Mouse (Mus musculus) kidney, postnatal 4 days (tissue): Measurements from ENCODE around the gene Cpm.

ENCODE experiments used
- DNase-seq, 2 experiments: peaks; one replicate each; pipeline ENCODE4 v3.0.0; 2021; ENCODE audit warnings: mixed read lengths in 2 of 2

The Cpm gene

DNA sequence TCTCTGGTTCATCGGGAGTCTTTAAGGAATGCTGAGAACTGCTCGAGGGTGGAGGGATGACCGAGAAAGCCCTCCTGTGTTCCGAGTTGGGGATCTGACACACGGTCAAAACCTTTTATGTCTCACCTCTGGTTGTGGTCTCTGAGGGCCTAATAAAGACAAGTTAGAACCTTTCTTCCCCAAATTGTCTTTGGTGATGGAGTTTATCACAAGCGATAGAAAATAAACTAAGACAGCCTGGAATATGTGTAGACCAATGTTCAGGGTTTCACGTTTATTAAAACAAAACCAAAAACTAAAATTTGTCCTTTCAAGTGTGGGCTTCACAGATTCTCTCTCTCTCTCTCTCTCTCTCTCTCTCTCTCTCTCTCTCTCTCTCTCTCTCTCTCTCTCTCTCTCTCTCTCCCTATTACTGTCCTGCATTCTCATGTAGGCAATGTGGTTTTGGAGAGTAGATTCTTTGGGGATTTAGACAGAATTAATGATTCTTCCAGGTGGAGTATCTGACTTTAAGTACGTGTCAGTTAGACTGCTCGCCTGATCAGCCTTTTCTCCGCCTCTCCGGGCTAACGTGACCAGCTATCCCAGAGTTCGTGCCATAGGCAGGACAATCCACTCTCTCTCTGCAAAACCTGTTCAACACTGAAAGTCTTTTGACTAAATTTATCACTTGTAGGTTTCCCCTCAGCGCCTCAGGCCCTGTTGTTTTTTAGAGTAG, 35.1 kb downstream of the Cpm start:
- peak; percentile 16 to 24 for DNase-seq

- DNase-seq, result no peak
Observed at GRCm38 (mm10) chr10:117664926-117665209, 35.6 kb downstream of the Cpm start.

DNA sequence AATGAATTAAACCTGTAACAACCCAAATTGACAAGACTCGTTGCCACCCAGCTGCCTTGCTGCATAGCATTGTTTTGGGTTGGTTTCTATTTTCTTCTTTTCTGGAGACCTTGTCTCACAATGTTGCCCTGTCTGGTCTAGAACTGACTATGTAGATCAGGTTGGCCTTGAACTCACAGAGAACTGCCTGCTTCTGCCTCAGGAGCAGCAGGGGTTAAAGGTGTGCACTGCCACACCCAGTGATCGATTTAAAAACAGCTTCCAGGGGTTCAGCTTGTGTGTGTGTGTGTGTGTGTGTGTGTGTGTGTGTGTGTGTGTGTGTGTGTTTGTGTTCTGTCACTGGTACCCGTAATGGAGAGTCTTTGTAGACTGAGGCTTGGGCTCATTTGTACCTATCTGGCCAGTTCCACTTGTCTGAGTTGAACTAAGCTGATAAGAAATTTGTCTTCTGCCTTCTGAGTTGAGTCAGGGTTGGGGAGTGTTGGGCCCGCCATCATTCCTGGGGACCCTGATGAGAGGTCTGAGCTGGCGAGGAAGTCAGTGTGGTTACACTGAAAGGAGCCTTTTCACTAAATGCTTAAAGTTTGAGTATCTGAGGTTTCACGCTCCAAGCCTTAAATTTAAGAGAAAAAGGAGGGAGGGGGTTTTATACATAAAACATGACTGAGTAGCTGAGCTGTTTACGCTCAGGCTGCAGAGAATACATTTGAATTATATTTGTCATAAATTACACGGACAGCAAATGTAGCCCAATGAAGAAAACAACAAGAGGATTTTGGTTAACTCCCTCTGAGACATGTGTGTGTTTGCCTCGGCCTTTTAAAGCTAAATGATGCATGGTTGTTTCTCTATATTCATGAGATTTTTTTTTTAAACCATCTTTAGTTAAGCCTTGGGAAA, 36.3 kb downstream of the Cpm start:
- peak in 1 of 2 experiments; percentile 17 for DNase-seq

GRCm38 (mm10) chr10:117666361-117666760, 37.1 kb downstream of the Cpm start:
- no peak for DNase-seq

- no peak for DNase-seq
Observed at GRCm38 (mm10) chr10:117666947-117667630, 37.8 kb downstream of the Cpm start.

DNA sequence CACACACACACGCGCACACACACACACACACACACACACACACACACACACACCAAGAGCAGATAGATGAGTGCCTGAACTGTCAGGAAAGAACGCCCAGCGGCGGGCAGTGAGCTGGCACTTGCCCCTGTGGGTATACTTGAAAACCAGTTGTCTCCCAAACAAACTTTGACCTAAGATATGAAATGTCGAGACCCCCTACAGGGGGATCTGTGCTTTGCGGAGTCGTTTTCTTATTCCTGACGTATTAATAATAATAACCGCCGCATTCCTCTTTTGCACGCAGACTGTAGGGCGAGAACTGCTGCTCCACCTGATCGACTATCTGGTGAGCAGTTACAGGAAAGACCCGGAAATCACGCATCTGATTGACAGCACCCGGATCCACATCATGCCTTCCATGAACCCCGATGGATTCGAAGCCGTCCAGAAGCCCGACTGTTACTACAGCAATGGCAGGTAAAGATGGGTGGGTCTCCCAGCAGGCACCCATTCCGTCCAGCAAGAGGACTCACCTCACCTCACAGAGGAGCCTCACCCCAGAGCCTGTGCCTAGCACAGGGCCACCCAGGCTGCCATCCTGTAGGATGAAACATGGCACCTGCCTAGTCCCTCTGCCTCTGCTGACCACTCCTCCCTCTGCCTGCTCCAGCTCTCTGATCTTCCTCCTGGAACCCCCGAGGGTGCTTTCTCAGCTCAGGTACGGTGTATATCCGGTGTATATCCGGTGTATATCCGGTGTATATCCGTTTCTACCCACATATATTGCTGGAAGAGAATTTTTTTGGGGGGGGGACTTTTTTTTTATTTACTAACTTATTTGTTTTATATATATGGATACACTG, 38.6 kb downstream of the Cpm start:
- DNase-seq, result no peak

DNA sequence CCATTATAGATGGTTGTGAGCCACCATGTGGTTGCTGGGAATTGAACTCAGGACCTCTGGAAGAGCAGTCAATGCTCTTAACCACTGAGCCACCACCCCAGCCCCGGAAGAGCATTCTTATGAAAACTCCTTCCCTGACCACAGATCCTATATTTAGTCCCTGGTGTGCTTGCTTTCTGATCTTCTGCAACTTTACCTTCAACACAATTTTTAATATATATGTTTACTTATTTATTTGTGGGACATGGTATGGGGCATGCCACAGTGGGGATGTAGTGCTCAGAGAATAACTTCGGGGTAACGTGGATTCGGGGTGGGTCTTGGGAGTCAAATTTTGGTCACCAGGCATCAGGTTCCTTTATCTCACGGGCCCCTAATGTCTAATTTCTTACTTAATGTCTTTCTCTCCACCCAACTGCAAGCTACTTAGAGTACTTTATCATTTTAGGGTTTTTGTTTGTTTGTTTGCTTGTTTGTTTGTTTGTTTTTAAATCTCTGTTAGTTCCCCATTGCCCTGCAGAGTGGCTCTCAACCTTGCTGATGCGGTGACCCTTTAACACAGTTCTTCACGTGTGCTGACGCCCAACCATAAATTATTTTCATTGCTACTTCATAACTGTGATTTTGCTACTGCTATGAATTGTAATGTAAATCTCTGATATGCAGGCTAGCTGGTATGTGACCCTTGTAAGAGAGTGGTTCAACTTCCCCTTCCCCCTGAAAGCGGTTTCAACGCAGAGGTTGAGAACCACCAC, 39.4 kb downstream of the Cpm start:
- no peak for DNase-seq

DNA sequence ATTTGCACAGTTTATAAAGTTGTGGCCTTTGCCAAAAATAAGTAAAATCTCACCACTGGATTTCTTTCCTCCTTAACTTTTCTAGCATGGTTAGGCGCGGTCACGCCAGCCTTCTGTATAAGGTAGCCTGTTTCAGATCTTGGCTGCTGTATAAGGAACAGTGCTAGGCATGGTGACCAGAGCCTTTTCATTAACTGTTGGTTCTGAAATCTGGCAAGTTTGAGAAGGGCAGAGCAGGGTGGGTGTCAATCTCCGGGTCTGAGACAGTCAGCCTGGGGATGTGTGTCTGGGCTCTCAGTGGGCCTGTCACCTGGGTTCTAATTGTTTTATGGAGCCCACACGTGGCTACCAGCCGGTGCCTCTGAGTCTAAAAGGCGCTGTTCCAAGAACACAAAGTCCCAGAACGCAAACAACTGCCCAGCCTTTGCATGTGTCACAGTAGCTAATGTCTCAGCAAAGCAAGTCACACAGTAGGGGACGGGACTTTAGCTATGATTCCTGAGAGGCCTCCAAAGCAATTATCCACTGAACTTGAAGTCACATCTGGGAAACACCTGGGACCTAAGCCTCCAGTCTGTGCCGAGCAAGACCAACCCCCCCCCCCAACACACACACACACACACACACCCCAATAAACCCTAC, 40.3 kb downstream of the Cpm start:
- no peak for DNase-seq

DNA sequence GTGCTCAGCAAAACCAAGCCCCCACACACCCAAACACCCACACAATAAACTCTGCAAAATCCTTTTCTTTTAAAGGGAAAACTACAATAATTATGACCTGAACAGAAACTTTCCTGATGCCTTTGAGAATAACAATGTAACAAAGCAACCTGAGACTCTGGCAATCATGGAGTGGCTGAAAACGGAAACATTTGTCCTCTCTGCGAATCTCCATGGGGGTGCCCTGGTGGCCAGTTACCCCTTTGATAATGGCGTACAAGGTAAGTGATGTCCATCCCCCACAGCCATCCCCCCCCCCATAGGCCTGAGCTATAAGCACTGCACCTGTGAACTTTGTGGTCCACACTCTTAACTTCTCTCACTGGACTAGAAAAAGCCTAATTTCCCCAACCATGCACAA, 40.8 kb downstream of the Cpm start:
- DNase-seq, result no peak

- no peak for DNase-seq
Observed at GRCm38 (mm10) chr10:117670791-117671190, 41.5 kb downstream of the Cpm start.

GRCm38 (mm10) chr10:117671266-117671665, 42.0 kb downstream of the Cpm start:
- no peak for DNase-seq

DNA sequence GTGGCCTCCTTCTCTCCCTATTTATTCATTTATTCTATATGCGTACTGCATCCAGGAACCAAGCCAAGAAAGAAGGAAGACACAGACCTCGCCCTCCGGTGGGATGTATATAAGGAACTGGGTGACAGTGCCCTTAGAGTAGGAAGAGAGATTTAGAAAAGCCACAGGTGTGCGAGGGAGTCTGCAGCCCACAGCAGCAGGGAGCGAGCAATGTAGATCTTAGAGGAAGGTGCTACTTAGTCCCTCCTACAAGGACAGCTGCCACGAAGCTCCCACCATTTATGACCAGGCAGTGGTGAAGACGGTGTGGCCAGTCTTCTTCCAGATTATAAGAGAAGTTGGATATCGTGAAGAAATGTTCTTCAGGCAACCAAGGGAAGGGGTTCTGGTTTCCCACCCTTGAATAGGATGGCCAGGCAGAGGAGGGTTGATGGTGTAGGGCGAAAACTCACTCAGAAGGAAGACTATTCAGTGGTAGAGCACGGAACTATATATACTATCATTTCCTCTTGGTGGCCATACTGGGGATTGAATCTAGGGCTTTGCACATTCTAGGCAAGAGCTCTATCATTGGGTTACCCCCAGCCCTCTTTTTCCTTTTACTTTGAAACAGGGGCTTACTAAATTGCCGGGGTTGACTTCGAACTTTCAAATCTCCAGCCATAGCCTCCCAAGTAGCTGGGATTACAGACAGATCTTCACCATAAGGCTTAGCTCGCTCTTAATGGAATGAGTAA, 42.8 kb downstream of the Cpm start:
- DNase-seq, result no peak

- peak; percentile 10 to 30 for DNase-seq
Observed at GRCm38 (mm10) chr10:117672693-117673092, 43.4 kb downstream of the Cpm start.

GRCm38 (mm10) chr10:117673913-117674312, 44.6 kb downstream of the Cpm start:
- no peak for DNase-seq

DNA sequence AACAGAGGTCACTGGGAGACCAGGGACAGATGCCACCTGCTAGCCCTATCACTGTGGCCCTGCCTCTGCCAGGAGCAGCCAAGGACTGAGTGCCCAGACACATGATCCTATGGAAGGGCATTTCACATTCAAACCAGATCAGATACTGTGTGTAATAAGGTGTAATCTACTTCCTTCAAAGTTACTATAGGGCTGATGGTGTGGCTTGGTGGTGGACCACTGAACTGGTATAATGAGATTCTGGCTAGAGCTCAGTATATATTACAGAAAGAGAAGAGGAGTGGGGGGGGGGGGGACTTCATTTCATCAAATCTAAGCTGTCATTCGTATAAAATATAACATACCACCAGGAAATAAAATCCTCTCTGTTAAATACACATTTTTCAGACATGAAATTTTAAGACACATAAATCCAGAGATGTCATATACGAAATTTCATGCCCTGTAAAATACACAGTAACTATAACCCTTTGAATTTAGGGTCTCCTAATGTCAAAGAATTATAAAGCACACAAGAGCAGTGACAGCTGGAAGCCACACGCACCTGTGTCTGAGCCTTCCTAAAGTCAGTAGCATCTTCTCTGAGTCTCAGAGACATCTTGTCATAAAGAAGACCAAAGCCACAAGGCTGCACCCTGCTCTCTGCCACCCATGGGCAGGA, 45.2 kb downstream of the Cpm start:
- DNase-seq, result no peak

- peak; percentile 60 to 73 for DNase-seq
Observed at GRCm38 (mm10) chr10:117675096-117676035, 46.1 kb downstream of the Cpm start.

GRCm38 (mm10) chr10:117676036-117676643, 46.8 kb downstream of the Cpm start:
- peak; percentile 16 to 33 for DNase-seq

GRCm38 (mm10) chr10:117676644-117677313, 47.5 kb downstream of the Cpm start:
- DNase-seq, result peak in 1 of 2 experiments; percentile 36
